Mouse (Mus musculus): ENCODE data around the gene Pgm5.

The Pgm5 gene

DNA sequence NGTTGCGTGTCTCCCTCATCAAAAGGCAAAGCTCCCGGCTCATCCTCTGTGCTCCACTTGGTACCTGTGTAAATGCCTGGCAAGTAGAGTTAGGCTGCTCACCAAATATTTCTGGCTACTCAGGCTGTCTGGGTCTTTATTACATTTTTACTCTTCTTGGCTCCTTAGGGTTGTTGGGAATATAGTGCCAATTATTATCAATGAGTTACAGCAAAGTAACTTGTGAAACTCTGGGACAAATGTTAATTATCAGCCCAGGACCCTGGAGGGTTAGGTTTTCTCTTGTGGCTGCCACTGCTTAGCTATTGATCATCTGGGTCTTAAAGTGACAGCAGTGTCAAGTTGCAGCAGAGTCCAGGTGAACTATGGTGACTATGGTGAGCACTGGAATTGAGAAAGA is 199.3 kb downstream of the Pgm5 start:
- no peak for DNase-seq (ENCODE audit: low spot score)

DNA sequence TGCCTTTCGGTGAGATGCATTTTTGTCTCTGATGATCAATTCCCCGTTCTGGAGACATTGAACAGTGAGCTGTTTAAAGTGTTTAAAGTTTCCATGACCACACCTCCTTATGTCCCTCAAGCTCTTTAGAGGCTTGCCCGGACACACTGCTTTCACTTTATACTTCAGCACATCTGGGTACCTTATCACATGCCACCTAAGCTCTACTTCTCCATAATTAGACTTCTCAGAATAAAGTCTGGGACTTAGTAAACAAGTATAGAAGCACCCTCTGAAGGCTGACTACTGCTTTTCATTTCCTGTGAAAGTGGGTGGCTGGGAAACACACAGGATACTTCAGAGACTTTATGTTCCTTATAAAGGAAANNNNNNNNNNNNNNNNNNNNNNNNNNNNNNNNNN is 204.7 kb downstream of the Pgm5 start:
- no peak for DNase-seq (ENCODE audit: low spot score)

- DNase-seq (ENCODE audit: low spot score): no peak
These were observed 208.3 kb downstream of the Pgm5 start for GRCm38 (mm10) chr19:24653230-24653799.

DNA sequence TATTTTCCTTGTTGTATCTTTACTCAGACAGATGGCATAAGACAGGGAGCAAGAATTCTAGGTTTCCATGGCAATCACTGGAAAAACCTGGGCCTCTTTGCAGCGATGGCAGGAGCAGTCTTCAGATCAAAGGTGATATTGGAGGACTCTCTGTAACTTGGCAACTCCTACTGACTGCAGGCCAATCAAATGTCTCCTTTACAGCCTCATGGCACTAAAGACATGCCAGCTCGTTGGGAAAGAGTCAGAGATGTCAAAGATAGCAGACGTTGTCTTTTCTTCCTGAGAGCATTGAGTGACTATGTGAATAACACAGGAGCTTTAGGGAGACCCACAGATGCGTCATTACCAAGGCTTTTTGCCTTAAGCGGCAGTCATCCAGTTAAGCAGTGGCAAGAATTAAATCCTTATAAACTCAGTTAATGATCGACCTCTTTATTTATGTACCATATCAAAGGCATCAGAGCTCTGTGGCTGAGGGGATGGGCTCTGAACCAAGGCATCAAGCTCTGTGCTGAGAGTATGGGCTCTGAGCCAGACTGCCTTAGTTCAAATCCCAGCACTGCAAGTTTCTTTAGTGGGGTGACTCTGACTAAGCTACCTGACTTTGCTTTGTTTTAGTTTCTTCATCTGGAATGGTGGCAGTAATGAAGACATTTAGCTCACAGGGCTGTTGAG is 209.2 kb downstream of the Pgm5 start:
- DNase-seq (ENCODE audit: low spot score): no peak

- DNase-seq (ENCODE audit: low spot score): no peak
These were observed 210.1 kb downstream of the Pgm5 start for GRCm38 (mm10) chr19:24651595-24651994.

DNA sequence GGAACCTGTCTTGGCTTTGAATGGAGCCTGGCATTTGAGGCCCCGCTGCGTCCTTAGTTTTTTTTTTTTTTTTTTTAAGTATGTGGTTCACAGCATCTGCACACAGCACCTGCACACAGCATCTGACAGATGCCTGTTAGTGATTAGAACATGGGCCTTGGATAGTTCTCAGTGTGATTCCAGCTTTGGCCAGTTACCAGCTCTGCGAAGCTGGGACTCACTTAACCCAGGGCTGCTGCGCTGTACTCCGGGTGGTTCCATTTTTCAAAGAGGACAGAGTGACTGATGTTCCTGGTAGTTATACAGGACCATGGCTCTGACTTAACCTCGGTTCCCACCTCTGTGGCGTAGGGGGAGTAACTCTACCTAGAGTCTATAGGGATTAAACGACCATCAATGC is 211.2 kb downstream of the Pgm5 start:
- DNase-seq (ENCODE audit: low spot score): no peak

GRCm38 (mm10) chr19:24648016-24648415 is 213.6 kb downstream of the Pgm5 start:
- no peak for DNase-seq (ENCODE audit: low spot score)

- DNase-seq (ENCODE audit: low spot score): no peak
These were observed 215.4 kb downstream of the Pgm5 start for GRCm38 (mm10) chr19:24646162-24646829.

DNA sequence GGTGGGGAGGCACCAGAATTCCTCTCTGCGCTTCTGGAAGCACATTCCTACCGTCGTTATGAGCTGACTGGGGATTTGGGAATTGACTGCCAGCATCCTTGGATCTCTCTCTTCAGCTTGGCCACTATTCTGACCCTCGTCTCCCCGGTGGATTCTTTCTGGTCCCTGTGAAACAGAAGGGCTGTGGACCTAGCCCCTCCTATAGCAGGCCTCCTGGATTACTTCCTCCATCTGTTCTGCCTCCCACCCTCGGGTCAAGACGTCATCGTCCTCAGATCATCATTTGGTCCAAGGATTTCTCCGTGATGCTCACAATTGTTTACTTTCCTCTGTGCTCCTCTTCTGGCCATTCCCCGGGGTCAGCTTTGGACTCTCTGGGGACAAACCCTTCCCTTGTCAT is 216.7 kb downstream of the Pgm5 start:
- DNase-seq (ENCODE audit: low spot score): no peak

GRCm38 (mm10) chr19:24640982-24641381 is 220.7 kb downstream of the Pgm5 start:
- no peak for DNase-seq (ENCODE audit: low spot score)

- no peak for DNase-seq (ENCODE audit: low spot score)
These were observed 223.7 kb downstream of the Pgm5 start for GRCm38 (mm10) chr19:24637988-24638387.

DNA sequence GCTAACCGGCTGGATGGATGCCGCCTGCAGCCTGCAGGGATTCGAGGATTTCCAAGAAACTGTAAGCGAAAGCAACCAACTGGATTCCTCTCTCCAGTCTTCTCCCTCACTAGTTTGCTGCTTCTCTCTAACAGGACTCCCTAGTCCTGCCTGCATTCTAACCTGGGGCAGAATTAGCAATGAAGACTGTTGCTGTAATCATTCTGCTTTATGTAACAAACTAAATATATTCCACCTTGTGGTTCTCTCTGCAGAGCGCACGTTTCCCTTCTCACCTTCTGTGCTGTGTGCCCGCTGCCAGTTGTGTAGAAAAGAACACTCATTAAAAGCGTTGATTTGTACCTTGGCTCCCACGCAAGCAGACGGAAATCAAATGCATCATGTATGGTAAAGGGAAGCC is 225.0 kb downstream of the Pgm5 start:
- no peak for DNase-seq (ENCODE audit: low spot score)

DNA sequence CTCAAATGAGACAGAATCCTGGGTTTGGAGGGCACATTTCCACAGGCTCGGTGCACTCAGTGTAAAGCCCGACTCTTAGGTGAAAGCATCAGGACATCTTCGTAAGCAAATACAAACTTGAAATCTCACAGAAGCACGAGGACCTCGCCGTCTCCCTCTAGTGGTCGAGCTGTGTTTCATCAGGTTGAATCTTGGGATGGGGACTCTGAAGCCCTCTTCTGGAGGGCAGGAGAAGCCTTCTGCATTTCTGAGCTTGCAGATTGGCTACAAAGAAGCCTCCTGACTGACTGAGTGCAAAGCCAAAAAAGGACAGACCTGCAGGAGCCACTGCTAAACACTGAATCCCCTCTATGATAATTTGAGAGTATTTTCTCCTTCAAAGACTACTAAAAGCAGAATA is 227.1 kb downstream of the Pgm5 start:
- DNase-seq (ENCODE audit: low spot score): peak; percentile 87

All from embryo, embryonic 10 days (tissue).